Comparison of ENCODE assay signal across 9 mouse cellular contexts in genomic region chr11:101626649-101626994, GRCm38 (mm10). TPM values are rescaled to one million over a fixed set of nuclear protein-coding genes. Genes with fewer than 3 reads are reported as not detected.
A peak's percentile ranks its signal among the peaks of the same experiment; 100 is the strongest.
DNase-seq lines count a peak whose midpoint lies in the region; ATAC-seq lines count a peak whose summit lies in the region.
"Had no signal": no experiment of that assay in that cellular context is flagged by ENCODE, and none has a peak within 500 bp of the region (broad histone marks: within the 10 kb centered on the region; RNA-seq: fewer than 3 reads in every experiment).

No protein-coding gene starts in this region.

- no peaks in the 10 kb centered on the region for H3K36me3 ChIP-seq in lung, embryonic 15.5 days
- peaks cover 9% of the 10 kb centered on the region for H3K36me3 ChIP-seq in erythroblast, embryonic 14.5 days (ENCODE audit: control insufficient read depth)
- H3K36me3 ChIP-seq in limb, embryonic 13.5 days: no peaks in the 10 kb centered on the region; the same call in none of the 2 replicates

- no peaks in the 10 kb centered on the region for H3K9me3 ChIP-seq in lung, embryonic 15.5 days
- peaks cover 21% of the 10 kb centered on the region for H3K9me3 ChIP-seq in erythroblast, embryonic 14.5 days (ENCODE audit: control insufficient read depth, low read length)
- no peaks in the 10 kb centered on the region for H3K9me3 ChIP-seq in limb, embryonic 13.5 days

- WGBS in lung, embryonic 15.5 days: 2% methylated on average over 8 of the region's 8 CpGs
- 4% methylated on average over 8 of the region's 8 CpGs for WGBS in limb, embryonic 13.5 days

- no peaks in the 10 kb centered on the region for H3K27me3 ChIP-seq in lung, embryonic 15.5 days
- H3K27me3 ChIP-seq in erythroblast, embryonic 14.5 days (ENCODE audit: control insufficient read depth): no peaks in the 10 kb centered on the region; the same call in 1 of the 2 replicates
- H3K27me3 ChIP-seq in limb, embryonic 13.5 days: no peaks in the 10 kb centered on the region

- DNase-seq in lung, postnatal 14 days: no peak
- DNase-seq in cerebellum, adult 8-10 months: no peak
- no peak for DNase-seq in right cerebral cortex, adult 18-20 months
- DNase-seq in urinary bladder, postnatal 4 days (ENCODE audit: low spot score in 2 of 2): no peak

- H3K27ac ChIP-seq in lung, embryonic 15.5 days: peak overlapping the region; percentile 100
- peak overlapping the region; percentile 99 for H3K27ac ChIP-seq in limb, embryonic 13.5 days

- H3K9ac ChIP-seq in lung, embryonic 15.5 days: peak overlapping the region; percentile 61
- peak overlapping the region; percentile 50 for H3K9ac ChIP-seq in limb, embryonic 13.5 days

- peak overlapping the region; percentile 50 for H3K4me3 ChIP-seq in lung, embryonic 15.5 days
- peak overlapping the region; percentile 78 for H3K4me3 ChIP-seq in erythroblast, embryonic 14.5 days (replicated peaks)
- peak overlapping the region; percentile 55 for H3K4me3 ChIP-seq in limb, embryonic 13.5 days

- no peak for ATAC-seq in lung, embryonic 15.5 days (ENCODE audit: borderline replicate concordance, extremely low read depth, low FRiP score, low TSS enrichment)
- ATAC-seq in limb, embryonic 13.5 days (ENCODE audit: low FRiP score, low read depth): peak; percentile 6; the same call in 1 of the 2 replicates
- ATAC-seq in neutrophil, adult 5-6 weeks (ENCODE audit: extremely low read depth, insufficient number of reproducible peaks, low FRiP score, poor library complexity, severe bottlenecking): peak; percentile 3; the same call in 1 of the 2 replicates

- H3K4me1 ChIP-seq in lung, embryonic 15.5 days: peaks cover 14% of the 10 kb centered on the region
- peaks cover 39% of the 10 kb centered on the region for H3K4me1 ChIP-seq in erythroblast, embryonic 14.5 days (ENCODE audit: control insufficient read depth)
- H3K4me1 ChIP-seq in limb, embryonic 13.5 days: 0 out of 2 replicates have a peak, but pooled peaks cover 7% of the 10 kb centered on the region

- H3K4me2 ChIP-seq in lung, embryonic 15.5 days: peak overlapping the region; percentile 87
- H3K4me2 ChIP-seq in limb, embryonic 13.5 days (replicated peaks): peak overlapping the region; percentile 80

RNA-seq across cellular contexts. Expression of gene Rdm1, which starts 0.4 kb away (rescaled TPM):
- polyA plus RNA-seq in lung, embryonic 15.5 days (2015; fragmentation: Nextera tagmentation; extraction: Ambion mirVana): 46.5 and 49.8 TPM in 2 replicates
- 1.4 and 2.2 TPM in 2 replicates for polyA plus RNA-seq in erythroblast, embryonic 14.5 days (2012)
- 42.6 and 47.4 TPM in 2 replicates for polyA plus RNA-seq in limb, embryonic 13.5 days (2015; fragmentation: Nextera tagmentation; extraction: Ambion mirVana)
- 20.4 and 31.3 TPM in 2 replicates for total RNA-seq in neutrophil, adult 5-6 weeks (2017)

RNA-seq across cellular contexts. Expression of gene Gm11634, which starts 27.6 kb away (rescaled TPM):
- polyA plus RNA-seq in lung, embryonic 15.5 days (2015; fragmentation: Nextera tagmentation; extraction: Ambion mirVana): not detected in 2 replicates
- polyA plus RNA-seq in erythroblast, embryonic 14.5 days (2012): not detected in 2 replicates
- not detected in 2 replicates for polyA plus RNA-seq in limb, embryonic 13.5 days (2015; fragmentation: Nextera tagmentation; extraction: Ambion mirVana)
- not detected in 2 replicates for total RNA-seq in neutrophil, adult 5-6 weeks (2017)
- polyA plus RNA-seq: brain, embryonic 14.5 days had no signal

RNA-seq across cellular contexts. Expression of gene Arl4d, which starts 38.7 kb away (rescaled TPM):
- polyA plus RNA-seq in lung, embryonic 15.5 days (2015; fragmentation: Nextera tagmentation; extraction: Ambion mirVana): 4.4 and 4.9 TPM in 2 replicates
- 0.04 and 0.13 TPM in 2 replicates for polyA plus RNA-seq in erythroblast, embryonic 14.5 days (2012)
- polyA plus RNA-seq in limb, embryonic 13.5 days (2015; fragmentation: Nextera tagmentation; extraction: Ambion mirVana): 2.0 and 2.2 TPM in 2 replicates
- total RNA-seq in neutrophil, adult 5-6 weeks (2017): 2.2 and 2.7 TPM in 2 replicates

RNA-seq across cellular contexts. Expression of gene Tmem106a, which starts 44.6 kb away (rescaled TPM):
- 3.6 and 5.5 TPM in 2 replicates for polyA plus RNA-seq in lung, embryonic 15.5 days (2015; fragmentation: Nextera tagmentation; extraction: Ambion mirVana)
- polyA plus RNA-seq in erythroblast, embryonic 14.5 days (2012): 0.05 TPM in 1 of 2 replicates, not detected in the other
- polyA plus RNA-seq in limb, embryonic 13.5 days (2015; fragmentation: Nextera tagmentation; extraction: Ambion mirVana): 3.2 and 3.6 TPM in 2 replicates
- total RNA-seq in neutrophil, adult 5-6 weeks (2017): 6.9 and 7.2 TPM in 2 replicates

Comparison
In these comparisons a context has a peak if more than half of its experiments do, and no peak if none do; other contexts are left out.
1. RNA of gene Rdm1, which starts 0.4 kb away (polyA plus RNA-seq): 46.5 to 49.8 TPM in lung, embryonic 15.5 days and 42.6 to 47.4 TPM in limb, embryonic 13.5 days; 1.4 to 2.2 TPM in erythroblast, embryonic 14.5 days; every median in the first group is over 10 times any median in the second.
2. Peak in every context shown above with its lines, with median percentiles within 50 percentile points of each other: H3K4me3 ChIP-seq.